Mouse (Mus musculus): ENCODE measurements around the gene Cklf.

DNA sequence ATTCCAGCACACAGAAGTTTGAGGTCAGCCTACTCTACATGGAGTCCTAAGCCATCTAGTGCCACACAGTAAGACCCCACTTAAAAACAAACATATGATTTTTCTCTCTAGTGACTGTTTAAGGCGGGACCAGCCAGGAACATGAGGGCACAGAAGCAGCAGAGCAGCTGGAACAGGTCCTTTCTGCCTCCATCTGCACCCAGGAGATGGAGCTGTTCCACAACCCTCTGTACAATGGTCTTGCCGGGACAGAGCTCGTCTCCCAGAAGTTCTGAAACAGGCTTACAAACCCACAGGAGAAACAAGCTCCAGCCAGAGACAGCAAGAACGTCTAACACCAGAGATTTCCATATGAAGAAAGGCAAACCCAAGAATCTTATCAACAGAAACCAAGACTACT lies 62.6 kb downstream of the Cklf start:
- TF ChIP-seq CTCF (IDR thresholded peaks at IDR 0.05; ENCODE audit: low read depth) (peak; percentile 46), EP300 (IDR thresholded peaks at IDR 0.05; ENCODE audit: low read depth) (no peak)

Measured in liver, postnatal 0 days (tissue).